Mouse (Mus musculus): Measurements from ENCODE around the gene Hoxa7. TPM values are rescaled to one million over a fixed set of nuclear protein-coding genes. Genes with fewer than 3 reads are reported as not detected.

Gene Hoxa7
- total and polyA plus RNA-seq, 3 experiments: 15.3 to 30.3 (median 21.3) TPM

DNA sequence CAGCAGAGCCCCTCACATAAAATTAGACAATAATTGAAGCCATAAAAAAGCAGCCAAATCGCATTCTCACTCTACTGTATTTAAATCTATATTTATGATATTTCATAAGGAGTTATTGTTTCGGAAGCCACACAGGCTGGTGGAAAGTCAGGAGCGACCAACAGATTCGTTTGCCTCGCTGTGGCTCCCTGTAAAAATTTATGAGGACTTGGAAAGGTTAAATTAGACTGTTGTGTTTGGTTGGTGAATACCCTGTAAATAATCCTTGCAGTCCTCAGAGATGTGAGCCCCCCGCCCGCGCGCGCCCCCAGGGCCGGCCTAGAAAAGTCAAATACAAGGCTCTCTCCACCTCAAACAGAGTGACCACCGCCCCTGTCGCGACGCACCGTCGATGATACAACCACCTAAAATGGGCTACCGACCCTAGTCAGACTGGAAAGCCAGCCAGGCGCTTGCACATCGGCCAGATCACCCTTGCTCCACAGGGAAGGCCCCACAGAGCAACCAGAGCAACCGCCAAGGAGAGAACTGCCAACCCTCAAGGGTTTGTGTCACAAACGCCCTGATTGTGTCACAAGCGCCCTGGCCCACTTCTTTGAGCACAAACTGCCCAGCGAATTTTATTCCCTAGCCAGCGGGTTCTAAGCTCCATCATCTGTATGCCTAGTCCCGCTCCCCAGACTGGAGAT is 5.1 kb upstream of the Hoxa7 start:
- DNase-seq: no peak

DNA sequence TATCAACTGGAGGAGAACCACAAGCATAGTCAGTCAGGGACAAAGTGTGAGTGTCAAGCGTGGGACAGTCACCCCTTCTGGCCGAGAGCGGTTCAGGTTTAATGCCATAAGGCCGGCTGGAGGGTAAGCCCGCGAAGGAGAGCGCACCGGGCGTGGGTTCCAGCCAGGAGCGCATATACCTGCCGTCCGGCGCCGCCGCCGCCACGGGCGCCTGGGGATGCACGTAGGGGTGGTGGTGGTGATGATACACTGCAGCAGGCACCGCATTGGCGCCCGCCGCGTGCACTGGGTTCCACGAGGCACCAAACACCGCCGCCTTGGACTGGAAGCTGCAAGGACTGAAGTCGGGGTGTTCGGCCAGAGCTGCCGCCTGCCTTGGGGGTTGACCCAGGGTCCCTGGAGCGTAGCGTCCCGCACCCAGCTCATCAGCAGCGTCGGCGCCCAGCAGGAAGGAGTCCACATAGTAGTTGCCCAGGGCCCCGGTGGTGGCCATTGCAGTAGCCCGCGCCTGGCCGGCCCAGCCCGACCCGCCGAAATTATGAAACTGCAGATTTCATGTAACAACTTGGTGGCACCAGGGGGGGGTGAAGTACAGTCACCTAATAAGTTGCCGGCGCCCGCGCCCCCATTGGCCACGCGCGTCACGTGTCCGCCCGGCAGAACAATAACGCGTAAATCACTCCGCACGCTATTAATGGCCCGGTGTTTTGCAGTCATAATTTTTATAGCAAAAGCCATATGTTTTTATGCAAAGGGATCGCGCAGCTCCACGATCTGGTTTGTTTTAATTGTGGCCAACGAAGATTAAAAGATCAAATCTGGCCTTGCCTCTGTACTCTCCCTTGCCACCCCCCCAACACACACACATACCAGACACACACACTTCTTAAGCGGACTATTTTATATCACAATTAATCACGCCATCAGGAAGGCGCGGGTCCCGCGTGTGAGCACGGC is 4.2 kb upstream of the Hoxa7 start:
- peak; percentile 62 for DNase-seq

DNA sequence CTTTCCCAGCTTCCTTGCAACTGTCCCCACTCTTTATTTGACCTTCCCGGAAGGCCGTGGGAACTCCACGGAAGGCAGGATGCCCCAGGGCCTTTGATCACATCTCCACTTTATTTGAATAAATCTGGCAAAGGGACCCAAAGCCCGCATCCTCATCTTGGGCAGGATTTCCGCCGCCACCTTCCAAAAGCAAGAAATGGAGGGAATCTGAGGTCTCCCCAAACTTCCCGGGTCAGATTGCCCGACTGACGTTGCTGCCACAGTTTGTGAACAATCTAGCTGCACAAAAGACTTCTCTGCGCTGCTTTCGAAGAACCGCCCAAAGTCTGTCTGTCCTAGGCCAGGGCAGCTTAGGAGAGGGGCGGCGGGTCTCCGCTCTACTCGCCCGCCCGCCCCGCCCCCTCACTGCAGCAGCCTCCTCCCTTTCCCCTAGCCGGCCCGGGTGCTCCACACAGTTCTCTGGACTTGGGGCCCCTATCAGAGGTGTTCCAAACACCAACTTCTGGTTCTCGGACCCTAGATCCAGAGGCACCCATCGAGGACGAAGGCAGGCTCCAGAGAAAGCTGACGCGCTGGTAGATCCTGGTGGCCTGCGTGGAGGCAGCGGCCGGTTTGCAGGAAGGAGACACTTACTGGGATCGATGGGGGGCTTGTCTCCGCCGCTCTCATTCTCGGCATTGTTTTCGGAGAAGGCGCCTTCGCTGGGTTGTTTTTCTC is 3.4 kb upstream of the Hoxa7 start:
- no peak for DNase-seq

DNA sequence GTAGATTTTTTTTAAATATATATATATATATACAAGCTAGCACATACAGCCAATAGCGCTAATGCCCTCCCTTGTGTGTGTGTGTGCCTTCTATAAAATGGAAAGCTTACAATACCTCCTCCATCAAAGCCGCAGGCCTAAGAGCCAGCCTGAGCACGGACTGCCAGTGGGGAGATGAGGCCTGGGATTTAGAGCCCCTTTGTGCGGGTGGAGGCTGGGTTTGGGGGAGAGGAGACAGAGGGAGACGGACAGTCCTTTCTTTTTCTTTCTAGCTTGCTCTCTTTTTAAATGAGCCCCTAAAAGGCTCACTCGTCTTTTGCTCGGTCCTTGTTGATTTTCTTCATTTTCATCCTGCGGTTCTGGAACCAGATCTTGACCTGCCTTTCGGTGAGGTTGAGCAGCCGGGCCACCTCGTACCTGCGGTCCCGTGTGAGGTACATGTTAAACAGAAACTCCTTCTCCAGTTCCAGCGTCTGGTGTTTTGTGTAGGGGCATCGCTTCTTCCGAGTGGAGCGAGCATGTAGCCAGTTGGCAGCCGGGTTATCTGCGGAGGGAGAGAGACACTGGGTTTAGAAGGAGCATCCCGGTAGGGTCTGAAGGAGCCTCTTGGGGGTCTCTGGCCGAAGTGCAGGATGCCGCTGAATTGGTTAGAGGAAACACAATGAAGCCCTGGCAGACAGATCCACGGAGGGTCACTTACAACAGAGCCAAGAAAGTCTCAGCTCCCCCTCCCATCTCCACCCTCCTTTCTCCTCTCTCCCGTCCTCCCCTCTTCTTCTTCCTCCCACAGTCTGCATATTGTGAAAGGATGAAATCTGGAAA is 2.5 kb upstream of the Hoxa7 start:
- DNase-seq: no peak

DNA sequence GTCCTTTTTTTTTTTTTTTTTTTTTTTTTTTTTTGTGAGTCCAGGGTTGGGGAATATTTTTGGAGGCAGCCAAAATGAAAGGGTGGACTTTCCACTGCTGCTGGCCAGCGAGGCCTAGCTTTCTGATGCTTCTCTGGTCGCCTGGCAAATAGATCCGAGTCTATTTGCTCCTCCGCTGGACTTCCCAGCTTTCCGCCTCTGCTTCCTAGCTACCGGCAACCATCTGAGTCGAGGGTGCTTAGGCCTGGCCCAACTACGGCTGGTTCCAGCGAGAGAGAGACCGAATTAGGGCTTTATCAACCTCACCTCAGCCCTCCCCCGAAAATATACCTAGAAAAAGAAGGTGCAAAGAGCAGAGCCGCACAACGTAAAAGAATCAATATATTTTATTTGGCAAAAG is 1.1 kb upstream of the Hoxa7 start:
- DNase-seq: no peak

DNA sequence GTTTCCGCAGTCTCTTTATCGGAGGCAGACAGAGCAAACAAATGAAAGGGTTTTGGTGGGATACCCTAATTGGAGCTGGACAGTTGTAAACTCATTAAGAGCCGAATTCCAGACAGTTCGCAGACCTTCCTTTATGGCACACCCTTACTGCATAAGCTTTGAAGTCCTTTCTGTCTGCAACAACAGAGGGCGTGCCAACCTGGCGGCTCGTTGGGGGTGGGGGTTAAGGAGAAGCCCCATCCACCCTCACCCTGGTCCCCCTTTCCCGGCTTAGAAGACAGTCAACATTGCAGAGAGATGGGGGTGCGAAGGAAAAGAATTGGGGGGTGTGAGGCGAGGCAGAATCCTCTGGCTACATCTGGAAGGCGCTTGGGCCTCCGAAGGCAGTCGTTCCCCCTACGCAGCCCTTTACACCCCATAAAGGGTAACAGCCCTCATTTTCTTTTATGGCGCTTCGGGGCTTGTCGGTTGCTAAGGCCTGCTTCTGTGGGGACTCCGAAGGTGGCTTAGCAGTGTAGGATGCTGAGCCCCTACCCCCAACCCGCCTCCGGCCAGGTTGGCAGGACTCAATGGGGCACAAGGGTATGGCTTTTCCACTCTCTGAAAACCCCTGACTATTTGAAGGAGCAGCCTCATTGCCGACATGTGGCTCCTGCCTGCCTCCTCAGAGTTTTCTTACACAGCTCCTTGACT is 485 bp upstream of the Hoxa7 start:
- DNase-seq: no peak

DNA sequence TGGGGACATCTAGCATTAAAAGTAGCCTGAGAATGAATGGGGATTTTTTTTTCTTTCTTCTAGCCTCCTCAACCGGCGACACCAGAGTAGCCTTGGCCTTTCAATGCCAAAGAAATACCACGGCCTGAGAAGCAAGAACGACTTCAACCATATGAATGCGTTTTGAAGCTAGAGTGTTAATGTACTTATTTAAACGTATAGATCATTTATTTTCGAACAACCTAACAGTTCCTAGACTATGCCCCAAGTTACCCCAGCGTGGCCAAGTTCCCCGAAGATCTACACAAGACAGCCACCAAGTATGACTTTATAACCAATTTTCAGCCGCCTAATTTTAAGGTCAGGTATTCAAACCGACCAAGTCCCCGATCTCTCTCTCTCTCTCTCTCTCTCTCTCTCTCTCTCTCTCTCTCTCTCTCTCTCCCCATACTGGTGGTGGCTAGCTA is 766 bp downstream of the Hoxa7 start:
- DNase-seq: no peak

DNA sequence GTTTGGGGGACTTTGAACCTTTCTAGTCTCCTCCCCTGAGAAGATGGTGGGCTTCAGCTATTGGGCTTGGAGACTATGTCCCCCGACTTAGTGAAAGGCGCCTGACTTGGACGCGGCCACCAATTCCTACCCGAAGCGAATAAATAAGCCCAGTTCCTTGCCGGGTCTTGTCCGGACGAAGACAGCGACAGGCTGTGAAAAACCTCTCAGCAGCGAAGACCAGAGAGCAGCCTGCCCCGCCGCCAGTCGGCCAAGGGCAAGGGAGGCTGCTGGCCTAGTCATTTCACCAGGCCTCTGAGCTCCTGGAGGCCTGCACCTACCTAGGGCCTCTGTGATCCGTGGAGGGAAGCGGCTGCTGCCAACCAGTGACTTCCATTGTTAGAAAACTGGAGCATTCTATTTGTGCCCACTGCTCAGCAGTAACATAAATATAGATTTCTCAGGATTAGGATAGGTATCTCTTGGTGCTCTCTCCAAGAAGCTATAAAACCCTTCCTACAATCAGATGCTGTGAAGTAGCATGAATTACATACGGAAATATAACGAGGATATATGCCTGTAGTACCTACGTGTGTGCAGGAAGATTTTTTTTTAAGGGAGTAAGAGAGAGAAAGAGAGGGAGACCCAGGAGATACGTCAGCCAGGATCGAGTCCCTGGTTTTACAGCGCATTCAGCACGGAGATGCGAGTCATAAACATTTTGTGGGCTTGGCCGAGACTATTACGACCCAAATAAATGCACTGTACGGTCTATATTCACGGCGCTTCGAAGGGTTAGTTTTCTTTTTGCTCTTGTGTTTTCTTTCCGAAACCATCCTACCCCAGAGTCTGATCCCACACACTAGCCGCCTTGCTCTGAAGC is 1.4 kb downstream of the Hoxa7 start:
- no peak for DNase-seq

DNA sequence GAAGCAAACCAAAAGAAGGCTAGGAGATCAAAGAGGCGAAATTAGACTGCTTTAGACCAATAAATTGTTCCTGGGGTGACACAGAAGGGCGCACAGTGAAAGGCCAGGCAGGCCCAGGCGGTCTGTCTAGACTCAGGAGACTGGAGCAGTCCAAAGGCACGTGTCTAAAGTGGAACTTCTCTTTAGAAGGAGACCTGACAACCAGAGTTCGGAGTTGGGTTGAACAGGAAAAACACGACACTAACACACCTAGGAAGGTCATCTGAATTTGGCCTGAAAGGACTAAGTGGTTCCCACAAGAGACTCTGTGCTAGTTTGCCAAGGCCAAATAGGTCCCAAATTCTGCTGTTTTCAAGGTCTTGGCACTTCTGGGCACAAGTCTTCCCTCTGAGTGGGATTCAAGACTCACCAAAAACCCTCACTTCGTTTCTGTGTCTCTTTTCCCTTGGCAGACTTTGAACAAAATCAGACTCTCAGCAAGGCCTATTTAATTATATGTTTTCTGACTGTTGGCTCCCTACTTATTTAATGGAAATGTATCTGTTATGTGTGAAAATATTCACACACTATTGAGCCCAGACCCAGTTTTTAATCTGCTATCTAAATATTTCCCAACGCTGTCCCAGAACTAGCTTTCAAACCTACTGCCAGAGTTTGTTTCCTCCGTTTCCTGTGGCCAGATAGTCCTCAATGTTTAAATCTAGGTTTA is 2.3 kb downstream of the Hoxa7 start:
- DNase-seq: no peak

DNA sequence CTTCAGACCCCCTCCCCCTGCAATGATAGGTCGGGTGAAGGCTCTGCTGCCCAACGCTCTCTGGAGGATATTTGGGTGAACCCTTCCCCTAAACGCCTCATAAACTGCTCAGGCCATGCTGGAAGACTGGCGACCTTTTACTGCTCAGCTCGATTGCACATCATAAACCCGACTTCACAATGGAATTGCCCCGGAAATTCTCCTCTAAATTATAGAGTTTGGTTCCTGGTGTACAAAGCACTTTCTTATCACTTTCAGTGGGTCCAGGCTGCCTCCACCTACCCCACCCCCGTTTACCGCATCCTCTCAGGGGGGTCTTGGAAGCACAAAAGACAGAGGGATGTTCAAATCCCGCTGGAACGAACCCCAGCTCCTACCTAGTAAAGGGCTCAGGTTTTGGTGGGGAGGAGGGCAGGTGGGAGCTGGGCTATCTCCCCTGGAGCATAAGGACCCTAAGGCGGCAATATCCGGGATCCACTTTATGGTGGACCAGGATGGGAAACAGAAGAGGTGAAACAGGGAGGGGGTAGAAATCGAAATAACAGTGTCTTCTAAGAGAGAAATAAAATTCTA is 2.9 kb downstream of the Hoxa7 start:
- DNase-seq: no peak

DNA sequence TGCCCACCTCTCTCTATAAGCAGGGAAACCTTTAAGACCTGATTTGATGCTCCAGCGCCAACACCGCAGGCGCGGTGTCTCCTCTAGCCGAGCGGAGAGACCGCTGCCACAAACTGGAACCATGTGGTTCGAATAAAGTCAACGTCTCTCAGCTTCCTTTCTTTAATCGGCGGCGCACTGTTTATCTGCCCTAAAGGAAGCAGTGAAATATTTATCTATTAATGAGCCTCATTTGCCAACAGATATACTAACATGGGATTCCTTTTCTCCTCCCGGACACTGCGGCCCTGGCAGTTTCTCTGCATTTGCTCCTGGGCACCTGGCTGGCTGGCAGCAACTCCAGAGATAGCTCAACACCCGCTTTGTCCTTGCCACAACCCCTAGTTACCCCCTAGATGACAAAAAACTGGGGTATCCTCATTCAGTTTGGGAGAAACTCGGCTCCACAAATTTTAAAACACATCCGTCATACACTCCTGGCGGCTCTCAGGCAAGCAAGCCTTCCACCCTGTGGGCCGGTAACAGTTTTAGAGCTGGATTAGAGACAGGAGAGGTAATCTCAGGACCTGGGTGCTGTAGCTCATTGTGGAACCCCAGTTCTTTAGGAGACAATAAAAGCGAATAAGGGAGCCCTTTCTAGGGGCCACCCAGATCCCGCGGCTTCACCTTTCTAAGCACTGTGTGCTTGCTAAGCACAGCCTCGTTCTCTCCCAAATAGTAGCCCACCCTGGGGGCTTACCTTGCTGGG is 3.6 kb downstream of the Hoxa7 start:
- no peak for DNase-seq

DNA sequence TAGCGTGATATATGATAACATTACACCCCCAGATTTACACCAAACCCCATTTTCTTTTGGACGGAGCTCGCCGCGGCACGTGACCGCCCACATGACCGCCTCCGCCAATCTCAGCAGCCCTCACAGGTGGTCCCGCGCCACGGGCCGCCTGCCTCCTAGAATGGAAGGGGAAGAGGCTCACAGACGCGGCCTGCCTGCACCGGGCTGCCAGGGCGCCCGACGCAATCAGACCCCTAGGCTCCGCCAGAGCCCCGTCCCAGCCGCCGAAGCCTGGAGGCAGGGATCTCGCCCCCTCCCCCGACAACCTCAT is 4.2 kb downstream of the Hoxa7 start:
- peak; percentile 90 for DNase-seq

DNA sequence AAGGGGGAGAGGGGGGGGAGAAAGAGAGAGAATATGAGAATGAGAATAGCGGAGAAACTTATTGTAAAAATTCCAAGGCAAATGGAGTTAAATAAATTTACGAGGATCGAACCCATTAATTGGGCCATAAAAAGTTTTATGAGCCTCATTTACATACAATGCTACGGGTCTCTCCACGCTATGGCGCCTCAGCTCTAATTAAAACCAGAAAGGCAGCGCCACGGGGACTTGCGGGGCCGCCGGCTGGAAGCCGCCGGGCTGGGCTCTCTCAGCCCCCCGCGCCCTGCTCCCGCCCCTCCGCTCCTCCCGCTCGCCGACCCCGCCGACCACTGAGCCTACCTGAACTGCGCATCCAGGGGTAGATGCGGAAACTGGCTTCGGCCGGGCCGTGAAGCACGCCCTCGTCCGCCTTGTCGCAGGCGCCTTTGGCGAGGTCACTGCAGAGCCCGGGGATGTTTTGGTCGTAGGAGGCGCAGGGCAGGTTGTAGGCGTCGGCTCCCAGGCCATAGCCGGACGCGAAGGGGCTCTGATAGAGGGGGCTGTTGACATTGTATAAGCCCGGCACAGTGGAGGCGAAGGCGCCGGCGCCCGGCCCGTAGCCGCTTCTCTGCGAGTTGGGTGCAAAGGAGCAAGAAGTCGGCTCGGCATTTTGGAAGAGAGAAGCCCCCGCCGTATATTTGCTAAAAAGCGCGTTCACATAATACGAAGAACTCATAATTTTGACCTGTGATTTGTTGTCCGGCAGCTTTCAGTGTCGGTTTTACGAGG is 4.8 kb downstream of the Hoxa7 start:
- peak; percentile 74 for DNase-seq

DNA sequence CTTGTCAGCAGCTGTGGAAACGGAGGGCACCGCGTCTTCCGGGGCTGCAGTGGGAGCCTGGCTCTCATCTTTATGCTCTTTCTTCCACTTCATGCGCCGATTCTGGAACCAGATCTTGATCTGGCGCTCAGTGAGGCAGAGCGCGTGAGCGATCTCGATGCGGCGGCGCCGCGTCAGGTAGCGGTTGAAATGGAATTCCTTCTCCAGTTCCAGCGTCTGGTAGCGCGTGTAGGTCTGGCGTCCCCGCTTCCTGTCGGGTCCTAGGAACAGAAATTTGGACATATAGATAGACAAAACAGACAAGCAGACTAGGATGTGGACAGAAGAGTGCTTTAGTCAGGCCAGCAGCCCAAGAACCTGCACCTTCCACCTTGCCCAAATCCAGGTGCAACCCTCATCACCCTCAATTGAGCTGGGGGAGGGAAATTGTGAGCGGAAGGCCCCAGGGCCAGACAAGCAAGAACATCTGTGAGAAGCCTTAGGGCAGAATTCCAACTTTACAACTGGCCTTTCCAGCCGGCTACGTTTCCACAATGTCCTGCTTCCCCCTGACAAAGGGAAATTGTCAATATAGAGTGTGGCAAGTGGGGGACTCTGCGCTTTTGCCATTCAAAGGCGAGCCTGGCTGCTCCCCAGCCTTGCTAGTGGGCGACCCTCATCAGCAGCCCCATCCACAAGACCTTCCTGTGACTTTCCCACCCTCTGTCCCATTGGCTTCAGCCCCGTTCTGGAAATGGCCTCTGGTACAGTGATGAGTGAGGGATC is 5.7 kb downstream of the Hoxa7 start:
- DNase-seq: no peak

DNA sequence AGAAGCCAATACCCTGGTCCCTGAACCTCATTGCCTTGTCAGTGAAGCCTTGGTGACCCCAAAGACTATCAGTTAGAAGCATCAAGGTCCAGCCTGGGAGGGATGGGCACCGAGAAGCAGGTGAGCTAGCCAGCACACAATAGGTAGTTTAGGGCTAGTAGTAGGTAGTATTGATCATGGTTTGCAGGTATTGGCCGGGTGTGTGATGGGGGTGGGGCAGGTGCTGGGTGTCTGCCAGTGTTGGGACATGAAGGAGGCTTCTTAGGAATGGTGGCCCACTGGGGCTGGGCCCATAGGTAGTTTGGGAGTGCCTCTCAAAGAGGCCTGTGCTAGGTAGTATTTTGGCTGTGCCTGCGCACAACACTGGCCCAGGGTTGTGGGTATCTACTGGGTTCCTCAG is 6.6 kb downstream of the Hoxa7 start:
- no peak for DNase-seq

DNA sequence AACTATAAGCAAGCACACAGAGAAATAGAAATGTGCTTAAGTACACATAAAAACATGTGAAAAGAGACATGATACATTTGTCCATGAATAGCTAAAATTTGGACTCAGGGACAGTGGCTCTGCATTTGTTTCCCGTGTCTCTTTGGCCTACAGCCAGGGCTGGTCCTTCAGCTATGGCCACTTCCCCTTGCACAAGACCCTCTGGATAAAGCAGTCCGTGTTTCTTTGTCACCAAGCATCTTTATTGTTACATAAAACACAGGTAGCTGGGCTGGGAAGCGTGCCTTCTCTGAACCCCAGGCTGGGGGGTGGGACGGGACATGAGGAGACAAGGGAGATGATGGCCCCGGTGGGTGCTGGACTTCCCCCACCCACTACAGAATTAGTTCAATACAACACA is 7.4 kb downstream of the Hoxa7 start:
- DNase-seq: no peak
